Mouse (Mus musculus) testis, adult 2 months (tissue): ENCODE measurements at regions not wholly inside any gene's neighbourhood (a gene's known extent, or its start where the extent isn't known, plus 50 kb on each side); places are given as distances from the start of the nearest gene placed in this dataset.

Source experiments
- CTCF ChIP-seq: fragments of 200-500 bp; IDR thresholded peaks from 2 replicates; pipeline ENCODE4 v1.5.1; 2012; ENCODE audit warnings: low read depth, mild to moderate bottlenecking, inconsistent platforms, low read length, moderate library complexity; ENCODE audit not compliant: control insufficient read depth, insufficient read depth, insufficient replicate concordance
- POLR2A ChIP-seq: fragments of 200-500 bp; IDR thresholded peaks from 2 replicates; pipeline ENCODE4 v1.6.1; 2012; ENCODE audit warnings: low read depth, mild to moderate bottlenecking, inconsistent platforms, low read length, moderate library complexity; ENCODE audit not compliant: control insufficient read depth

- TF ChIP-seq POLR2A (no peak), CTCF (no peak)
Observed at GRCm38 (mm10) chr2:92851336-92851735, 63.6 kb upstream of the Syt13 start.
